Mouse (Mus musculus) G1E (cell line): ENCODE measurements at regions not wholly inside any gene's neighbourhood (a gene's known extent, or its start where the extent isn't known, plus 50 kb on each side); places are given as distances from the start of the nearest gene placed in this dataset.
"Not testable (repeated sequence)": the region's sequence is repeated elsewhere in the genome, so short reads cannot be mapped to it uniquely, and the experiment has no call there.

ENCODE experiments used
- ATAC-seq: 2 replicates; pipeline ENCODE4 v1.8.0; 2016; ENCODE audit warnings: mild to moderate bottlenecking; ENCODE audit not compliant: insufficient number of reproducible peaks, poor library complexity, low FRiP score, severe bottlenecking; ENCODE audit errors: extremely low read depth
- DNase-seq: peaks from one replicate; pipeline ENCODE4 v3.0.0; 2012; ENCODE audit warnings: low spot score
- H3K27me3 ChIP-seq: 2 replicates; pipeline ENCODE4 v1.6.1; 2012; ENCODE audit warnings: mild to moderate bottlenecking, low read length, inconsistent platforms; ENCODE audit not compliant: insufficient read depth
- H3K36me3 ChIP-seq: replicated peaks from 2 replicates; pipeline ENCODE3; 2012; ENCODE audit warnings: mild to moderate bottlenecking, inconsistent platforms
- H3K4me1 ChIP-seq: 2 replicates; pipeline ENCODE4 v1.6.1; 2012; ENCODE audit warnings: low read depth, low read length, inconsistent platforms, mixed read lengths; ENCODE audit not compliant: insufficient read depth
- H3K4me3 ChIP-seq: 2 replicates; pipeline ENCODE4 v1.5.1; 2012; ENCODE audit warnings: low read depth, mild to moderate bottlenecking, inconsistent platforms, low read length, moderate library complexity, mixed read lengths
- H3K9me3 ChIP-seq: replicated peaks from 2 replicates; pipeline ENCODE4 v1.6.1; 2012; ENCODE audit warnings: inconsistent platforms
- CTCF ChIP-seq: IDR thresholded peaks from 2 replicates; pipeline ENCODE4 v1.5.1; 2012; ENCODE audit warnings: low read depth, low read length, inconsistent platforms, mixed read lengths
- GATA1 ChIP-seq: IDR thresholded peaks from 2 replicates; pipeline ENCODE4 v1.6.1; 2012; ENCODE audit warnings: borderline replicate concordance, low read length, inconsistent platforms, mixed read lengths
- GATA2 ChIP-seq: IDR thresholded peaks from 2 replicates; pipeline ENCODE4 v1.6.1; 2012; ENCODE audit warnings: low read depth, low read length, inconsistent platforms, borderline replicate concordance
- POLR2AphosphoS5 ChIP-seq: IDR thresholded peaks from 2 replicates; pipeline ENCODE4 v1.6.1; 2012; ENCODE audit warnings: low read depth, low read length, inconsistent platforms; ENCODE audit not compliant: insufficient replicate concordance
- TAL1 ChIP-seq: conservative IDR thresholded peaks from 2 replicates; pipeline ENCODE4 v1.6.1; 2012; ENCODE audit warnings: low read depth, low read length, inconsistent platforms, mixed read lengths

DNA sequence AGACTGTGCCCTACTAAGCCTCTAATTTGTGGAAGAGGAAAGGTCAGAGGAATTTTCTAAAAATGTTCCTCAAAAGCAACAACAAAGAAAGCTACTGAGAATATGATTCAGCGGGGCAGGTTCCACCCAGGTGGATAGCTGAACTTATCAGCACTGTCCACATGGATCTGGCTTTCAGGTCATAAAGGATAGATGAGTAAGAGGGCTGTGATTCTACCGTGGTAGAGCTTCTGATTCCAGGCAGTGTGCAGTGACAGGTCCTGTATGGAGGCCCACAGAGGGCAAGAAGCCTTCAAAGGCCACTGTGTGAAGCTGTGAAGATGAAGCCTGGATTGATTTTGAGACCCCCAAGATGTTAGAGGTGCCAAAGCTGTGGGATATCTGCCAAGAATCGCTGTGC is 51.8 kb downstream of the Teddm3 start:
- H3K4me1 ChIP-seq, H3K9me3 ChIP-seq, H3K4me3 ChIP-seq, H3K36me3 ChIP-seq, H3K27me3 ChIP-seq, ATAC-seq, DNase-seq: not testable (repeated sequence)

DNA sequence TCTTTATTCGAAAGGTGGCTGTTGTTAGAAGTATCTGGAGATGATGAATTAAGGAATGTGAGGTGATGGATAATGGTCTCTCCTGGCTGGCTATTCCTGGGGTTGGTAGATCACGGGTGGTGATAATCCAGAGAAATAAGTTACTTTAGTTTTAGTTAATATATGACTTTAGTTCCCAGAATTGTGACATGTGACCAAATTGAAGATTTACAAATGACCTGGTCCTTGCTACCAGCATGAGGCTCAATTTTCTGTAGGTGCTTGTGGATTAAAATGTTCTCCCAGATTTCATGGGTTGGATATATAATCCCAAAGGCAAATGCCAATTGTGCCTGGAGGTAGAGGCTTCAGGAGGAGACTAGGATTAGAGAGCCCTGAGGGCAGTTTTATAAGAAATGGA is 53.7 kb downstream of the Teddm3 start:
- not testable (repeated sequence) for ATAC-seq, H3K36me3 ChIP-seq, H3K4me3 ChIP-seq, H3K4me1 ChIP-seq, DNase-seq, H3K27me3 ChIP-seq, H3K9me3 ChIP-seq

DNA sequence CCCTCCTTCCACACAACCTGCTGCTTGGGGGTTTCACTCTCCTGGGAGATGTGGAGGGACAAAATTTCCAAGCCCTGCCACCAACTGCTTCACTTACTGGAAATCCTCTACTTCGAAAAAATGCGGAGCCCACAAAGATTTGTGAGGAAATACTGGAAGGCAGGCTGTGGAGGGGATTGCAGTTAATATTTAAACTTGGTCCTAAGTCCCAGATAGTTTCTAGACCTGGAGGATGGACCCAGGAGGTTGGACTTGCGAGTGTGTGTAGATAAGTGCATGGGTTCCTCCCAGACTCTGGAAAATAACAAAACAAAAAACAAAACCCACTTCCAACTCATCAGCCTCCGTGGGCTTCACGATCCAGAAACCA is 79.0 kb downstream of the Teddm3 start:
- no peak for DNase-seq
- ATAC-seq = no peak
- no peaks in the 10 kb centered on the region for H3K36me3 ChIP-seq
- TF ChIP-seq TAL1 (no peak), CTCF (no peak), GATA2 (no peak), POLR2AphosphoS5 (no peak), GATA1 (no peak)
- no peaks in the 10 kb centered on the region for H3K27me3 ChIP-seq
- no peaks in the 10 kb centered on the region for H3K4me1 ChIP-seq
- no peak overlapping the region for H3K4me3 ChIP-seq
- no peaks in the 10 kb centered on the region for H3K9me3 ChIP-seq

DNA sequence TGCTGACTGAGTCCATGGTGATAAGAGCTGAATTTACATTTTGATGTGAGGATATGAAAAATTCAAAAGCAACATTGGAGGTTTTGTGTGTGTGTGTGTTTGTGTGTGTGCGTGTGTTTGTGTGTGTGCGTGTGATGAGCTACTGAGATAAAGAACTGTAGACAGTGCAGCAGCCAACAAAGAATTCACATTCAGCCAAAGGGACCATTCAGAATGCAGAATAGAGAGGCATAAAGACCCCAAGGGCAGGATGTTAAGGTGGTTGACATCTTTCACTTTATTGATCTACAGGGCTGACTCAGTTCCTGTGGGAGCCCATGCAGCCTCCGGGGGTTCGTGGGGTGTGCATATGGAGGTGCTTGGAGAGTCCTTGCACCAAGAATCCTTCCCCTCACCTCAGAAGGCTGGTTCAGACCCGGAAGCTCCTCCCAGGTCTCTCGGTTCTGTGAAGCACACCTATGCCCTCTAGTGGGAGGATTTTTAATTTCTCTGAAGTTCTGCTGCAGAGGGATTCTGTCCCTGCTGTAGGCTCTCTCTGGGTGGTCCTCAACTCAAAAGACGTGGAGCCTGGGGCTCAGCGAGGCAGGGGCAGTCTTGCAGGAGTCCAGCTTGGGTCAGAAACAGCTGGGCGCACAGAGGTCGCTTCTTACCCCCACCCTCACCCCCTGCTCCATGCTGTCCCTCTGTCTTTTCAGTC is 79.6 kb downstream of the Teddm3 start:
- ATAC-seq, H3K4me3 ChIP-seq, H3K9me3 ChIP-seq, DNase-seq, H3K27me3 ChIP-seq, H3K4me1 ChIP-seq, H3K36me3 ChIP-seq: not testable (repeated sequence)

DNA sequence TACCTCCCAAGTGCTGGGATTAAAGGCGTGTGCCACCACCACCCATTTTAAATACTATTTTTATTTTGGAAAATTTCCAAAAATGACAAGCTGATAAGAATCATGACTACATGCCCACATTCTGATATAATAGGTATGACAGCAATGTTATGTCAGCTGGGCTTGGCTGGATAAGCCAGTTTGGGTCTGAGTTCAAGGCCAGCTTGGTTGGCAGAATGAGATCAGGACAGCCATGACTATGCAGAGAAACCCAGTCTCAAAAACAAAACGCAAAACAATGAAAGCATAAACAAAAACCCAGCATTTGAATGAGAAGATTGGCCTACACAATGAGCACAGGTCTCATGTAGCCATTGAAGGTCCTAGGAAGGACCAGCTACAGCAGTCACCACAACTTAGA is 93.6 kb downstream of the Teddm3 start:
- Histone ChIP-seq H3K4me1 (no peaks in the 10 kb centered on the region), H3K9me3 (peaks cover 3% of the 10 kb centered on the region; the same call in 1 of the 2 replicates), H3K27me3 (no peaks in the 10 kb centered on the region), H3K4me3 (no peak overlapping the region), H3K36me3 (no peaks in the 10 kb centered on the region)
- DNase-seq (no peak), ATAC-seq (no peak)
- no peak for TF ChIP-seq GATA2

DNA sequence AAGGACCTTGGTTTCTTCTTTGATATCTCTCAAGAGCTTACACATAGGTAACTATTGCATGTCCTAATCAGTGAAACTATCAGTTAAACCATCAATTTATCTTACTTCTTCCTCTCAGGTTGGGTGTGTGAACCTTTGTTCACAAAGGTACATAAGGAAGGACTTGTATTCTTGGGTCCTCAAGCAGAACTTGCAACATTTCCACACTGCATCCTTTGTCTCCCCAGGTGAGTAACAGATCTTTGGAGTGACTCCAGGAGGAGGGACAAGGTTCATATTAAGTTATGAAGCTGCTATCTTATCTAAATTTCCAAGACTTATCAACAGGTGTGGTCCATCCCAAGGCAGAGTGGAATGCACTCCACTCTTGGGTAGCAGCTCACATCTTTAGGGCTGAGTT is 99.0 kb downstream of the Teddm3 start:
- no peaks in the 10 kb centered on the region for H3K27me3 ChIP-seq
- TF ChIP-seq GATA2 (no peak), POLR2AphosphoS5 (no peak), CTCF (no peak)
- H3K36me3 ChIP-seq = no peaks in the 10 kb centered on the region
- no peaks in the 10 kb centered on the region for H3K4me1 ChIP-seq
- DNase-seq (no peak), ATAC-seq (no peak)
- no peak overlapping the region for H3K4me3 ChIP-seq
- peaks cover 7% of the 10 kb centered on the region for H3K9me3 ChIP-seq

DNA sequence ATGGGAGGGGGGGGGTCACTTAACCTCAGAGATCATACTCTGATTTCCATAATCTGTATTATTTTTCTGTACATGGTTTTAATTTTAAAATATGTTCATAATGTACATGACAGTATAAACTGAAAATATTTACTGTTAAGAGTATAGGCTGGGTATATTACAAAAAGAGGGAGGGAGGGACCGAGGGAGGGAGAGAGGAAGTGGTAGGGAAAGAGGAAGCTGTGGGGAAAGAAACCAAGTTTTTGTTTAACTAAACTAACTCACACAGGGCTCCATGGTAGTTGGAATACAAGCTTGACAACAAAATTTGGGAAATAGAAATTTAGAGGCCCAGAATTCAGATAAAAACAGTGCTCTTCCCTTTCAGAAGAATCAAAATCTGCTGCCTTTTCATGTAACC is 131.7 kb downstream of the Teddm3 start:
- not testable (repeated sequence) for ATAC-seq, H3K4me3 ChIP-seq

DNA sequence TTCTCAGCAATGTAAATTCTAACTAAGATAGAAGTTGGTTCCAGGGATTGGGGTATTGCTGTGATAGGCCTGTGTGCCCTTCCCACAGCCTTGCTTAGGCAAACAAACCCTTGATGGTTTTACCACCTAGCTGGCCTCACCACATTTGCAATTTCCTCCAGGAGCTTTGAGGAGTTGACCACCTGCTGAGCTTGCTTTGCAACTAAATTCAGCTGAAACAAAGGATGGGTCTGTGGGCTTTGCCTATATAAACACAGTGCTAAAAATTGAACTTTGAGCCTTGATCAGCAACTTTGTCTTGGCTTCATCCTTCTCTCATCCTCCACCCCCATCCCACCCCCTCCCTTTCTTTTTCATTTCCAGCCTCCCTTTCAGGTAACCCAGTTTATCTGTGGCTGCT is 148.9 kb downstream of the Teddm3 start:
- H3K9me3 ChIP-seq = peaks cover 3% of the 10 kb centered on the region; the same call in 1 of the 2 replicates
- no peak for ATAC-seq
- no peaks in the 10 kb centered on the region for H3K27me3 ChIP-seq
- no peaks in the 10 kb centered on the region for H3K4me1 ChIP-seq
- no peak for TF ChIP-seq TAL1
- no peak for TF ChIP-seq GATA1
- TF ChIP-seq GATA2 = no peak
- no peak for TF ChIP-seq CTCF
- no peak for TF ChIP-seq POLR2AphosphoS5
- H3K4me3 ChIP-seq = no peak overlapping the region
- no peak for DNase-seq
- no peaks in the 10 kb centered on the region for H3K36me3 ChIP-seq

More for the DNA sequence above, 131.7 kb downstream of the Teddm3 start:
- H3K27me3 ChIP-seq, H3K9me3 ChIP-seq, H3K36me3 ChIP-seq, H3K4me1 ChIP-seq, DNase-seq: not testable (repeated sequence)
